Mouse (Mus musculus) splenic B cell, adult 2 months (primary cell): ENCODE measurements around the gene Wwp2.
A peak's percentile ranks its signal among the peaks of the same experiment; 100 is the strongest.

Source experiments
- DNase-seq: peaks from one replicate; pipeline ENCODE4 v3.0.0-alpha.2; 2011; ENCODE audit warnings: low read depth, low spot score
- H3K27me3 ChIP-seq: 2 replicates; pipeline ENCODE4 v1.6.1; 2012; ENCODE audit warnings: mild to moderate bottlenecking, low read length, moderate library complexity, mixed read lengths; ENCODE audit not compliant: control insufficient read depth, poor library complexity, insufficient read depth, severe bottlenecking
- H3K36me3 ChIP-seq: 2 replicates; pipeline ENCODE4 v1.6.1; 2012; ENCODE audit warnings: mild to moderate bottlenecking, low read length, moderate library complexity, mixed read lengths; ENCODE audit not compliant: control insufficient read depth, poor library complexity, insufficient read depth, severe bottlenecking

Gene Wwp2

GRCm38 (mm10) chr8:107524535-107524934 lies 88.4 kb downstream of the Wwp2 start:
- no peaks in the 10 kb centered on the region for H3K27me3 ChIP-seq
- no peak for DNase-seq
- H3K36me3 ChIP-seq: peaks cover 6% of the 10 kb centered on the region

DNA sequence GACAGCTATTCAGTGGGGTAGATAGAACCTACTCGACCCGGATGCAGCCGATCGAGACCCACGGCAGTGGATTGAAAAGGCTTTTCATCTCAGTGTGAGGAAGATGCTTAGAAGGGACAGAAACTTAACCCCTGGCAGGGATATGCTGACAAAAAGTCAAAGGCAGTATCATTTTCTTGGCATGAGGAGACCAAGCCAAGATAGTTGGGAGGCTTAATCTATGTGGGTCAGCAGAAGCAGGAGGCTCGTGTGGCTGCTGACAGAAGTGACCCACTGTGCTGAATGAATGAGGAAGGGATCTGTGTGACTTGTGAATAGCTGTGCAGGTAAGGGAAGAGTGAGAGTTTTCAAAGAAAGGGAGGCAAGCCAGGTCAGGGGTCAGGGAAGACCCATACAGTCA lies 92.6 kb downstream of the Wwp2 start:
- H3K36me3 ChIP-seq: peaks cover 7% of the 10 kb centered on the region
- no peak for DNase-seq
- H3K27me3 ChIP-seq: no peaks in the 10 kb centered on the region

- Histone ChIP-seq H3K27me3 (no peaks in the 10 kb centered on the region), H3K36me3 (peaks cover 4% of the 10 kb centered on the region; the same call in 1 of the 2 replicates)
- DNase-seq: no peak
Measured at GRCm38 (mm10) chr8:107537472-107537871, 101.3 kb downstream of the Wwp2 start.

- H3K27me3 ChIP-seq: no peaks in the 10 kb centered on the region
- H3K36me3 ChIP-seq: peaks cover 4% of the 10 kb centered on the region; the same call in 1 of the 2 replicates
- no peak for DNase-seq
Measured at GRCm38 (mm10) chr8:107540623-107541022, 104.5 kb downstream of the Wwp2 start.

DNA sequence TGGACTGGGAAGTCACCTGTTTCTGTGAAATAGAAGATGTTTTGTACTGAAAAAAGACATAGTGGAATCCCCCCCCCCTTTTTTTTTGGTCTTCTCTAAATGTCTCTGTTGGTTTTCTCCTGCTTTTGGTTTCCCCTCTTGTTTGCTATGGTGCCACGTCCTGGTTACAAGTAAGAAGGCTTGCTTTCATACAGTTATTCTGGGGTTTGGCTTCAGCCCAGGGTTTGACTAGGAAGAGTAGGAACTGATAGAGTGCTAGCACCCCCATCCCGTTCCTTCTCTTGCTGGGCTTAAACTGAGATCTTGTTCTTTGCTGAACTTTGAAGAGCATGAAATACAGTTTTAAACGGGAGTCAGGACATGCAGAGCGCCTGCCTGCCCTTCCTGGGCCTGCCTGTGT lies 105.2 kb downstream of the Wwp2 start:
- DNase-seq: no peak
- H3K27me3 ChIP-seq: no peaks in the 10 kb centered on the region
- H3K36me3 ChIP-seq: peaks cover 4% of the 10 kb centered on the region; the same call in 1 of the 2 replicates

DNA sequence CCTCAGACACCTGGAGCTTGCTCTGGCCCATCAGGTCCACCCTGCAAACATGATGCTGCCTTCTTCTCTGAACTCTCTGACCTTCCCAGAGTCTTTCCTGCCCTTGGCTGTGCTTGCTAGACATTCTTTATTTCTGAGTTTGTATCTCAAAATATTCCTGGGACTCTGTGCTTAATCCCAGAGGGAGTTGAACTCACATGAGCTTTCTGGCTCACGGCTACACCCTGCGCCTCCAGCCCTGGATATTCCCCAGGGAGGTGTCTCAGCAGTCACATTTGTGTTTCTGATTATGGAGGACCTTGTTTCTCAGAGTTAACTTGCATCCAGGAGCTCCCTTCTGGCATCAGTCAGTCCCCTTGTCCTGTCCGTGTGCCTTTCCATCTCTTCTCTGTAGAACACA lies 106.0 kb downstream of the Wwp2 start:
- H3K27me3 ChIP-seq: no peaks in the 10 kb centered on the region
- peaks cover 4% of the 10 kb centered on the region; the same call in 1 of the 2 replicates for H3K36me3 ChIP-seq
- no peak for DNase-seq

- H3K27me3 ChIP-seq: no peaks in the 10 kb centered on the region
- DNase-seq: no peak
Measured at GRCm38 (mm10) chr8:107543714-107544113, 107.5 kb downstream of the Wwp2 start.

DNA sequence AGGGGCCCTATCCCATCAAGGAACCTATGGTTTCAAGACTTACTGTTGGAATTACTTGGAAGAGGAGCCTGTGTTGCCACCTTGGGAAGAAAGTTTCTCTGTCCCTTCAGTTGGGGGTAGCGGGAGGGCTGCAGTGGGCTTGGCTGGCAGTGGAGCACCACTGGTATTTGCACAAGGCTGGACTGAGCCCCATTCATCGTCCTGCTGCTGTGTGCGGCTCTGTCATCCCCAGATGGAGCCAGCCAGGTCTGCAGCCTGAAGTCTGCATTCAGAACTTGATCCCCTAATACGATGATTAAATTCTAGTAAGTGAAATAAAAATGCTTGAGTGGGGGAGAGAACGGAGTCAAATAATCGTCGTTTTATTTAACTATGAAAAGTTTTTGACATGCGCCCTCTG lies 108.0 kb downstream of the Wwp2 start:
- no peaks in the 10 kb centered on the region for H3K27me3 ChIP-seq
- peaks cover 7% of the 10 kb centered on the region for H3K36me3 ChIP-seq
- no peak for DNase-seq

More at GRCm38 (mm10) chr8:107543714-107544113, 107.5 kb downstream of the Wwp2 start:
- peaks cover 6% of the 10 kb centered on the region for H3K36me3 ChIP-seq

DNA sequence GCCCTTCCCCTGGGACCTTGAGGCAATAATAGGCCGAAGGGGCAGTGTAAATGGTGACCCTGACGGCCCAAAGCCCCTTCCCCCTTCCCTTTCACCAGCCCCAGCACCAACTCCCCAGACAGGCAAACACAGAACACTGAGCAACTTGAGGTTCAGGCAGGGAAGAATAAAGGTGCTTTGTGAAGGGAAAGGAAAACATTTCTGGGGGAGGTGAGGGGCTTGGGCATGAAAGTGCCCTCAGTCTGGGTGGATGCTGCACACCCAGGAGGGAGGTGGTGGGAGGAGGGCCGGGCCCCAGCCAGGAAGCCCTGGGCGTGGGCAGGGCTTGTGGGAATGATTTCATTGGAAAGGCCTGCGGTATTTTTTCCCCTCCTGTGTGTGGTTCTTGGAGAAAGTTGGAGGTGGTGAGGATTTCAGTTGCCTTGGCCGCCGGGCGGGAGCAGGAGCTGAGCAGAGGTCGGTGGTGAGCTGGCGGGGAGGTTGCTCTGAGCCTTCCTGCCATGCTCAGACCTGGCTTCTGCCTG lies 108.5 kb downstream of the Wwp2 start:
- no peaks in the 10 kb centered on the region for H3K27me3 ChIP-seq
- DNase-seq: no peak
- peaks cover 7% of the 10 kb centered on the region for H3K36me3 ChIP-seq

- no peaks in the 10 kb centered on the region for H3K27me3 ChIP-seq
- no peak for DNase-seq
- H3K36me3 ChIP-seq: peaks cover 12% of the 10 kb centered on the region
Measured at GRCm38 (mm10) chr8:107545621-107546152, 109.5 kb downstream of the Wwp2 start.

GRCm38 (mm10) chr8:107546154-107546553 lies 110.0 kb downstream of the Wwp2 start:
- DNase-seq: no peak
- no peaks in the 10 kb centered on the region for H3K27me3 ChIP-seq
- H3K36me3 ChIP-seq: peaks cover 12% of the 10 kb centered on the region

DNA sequence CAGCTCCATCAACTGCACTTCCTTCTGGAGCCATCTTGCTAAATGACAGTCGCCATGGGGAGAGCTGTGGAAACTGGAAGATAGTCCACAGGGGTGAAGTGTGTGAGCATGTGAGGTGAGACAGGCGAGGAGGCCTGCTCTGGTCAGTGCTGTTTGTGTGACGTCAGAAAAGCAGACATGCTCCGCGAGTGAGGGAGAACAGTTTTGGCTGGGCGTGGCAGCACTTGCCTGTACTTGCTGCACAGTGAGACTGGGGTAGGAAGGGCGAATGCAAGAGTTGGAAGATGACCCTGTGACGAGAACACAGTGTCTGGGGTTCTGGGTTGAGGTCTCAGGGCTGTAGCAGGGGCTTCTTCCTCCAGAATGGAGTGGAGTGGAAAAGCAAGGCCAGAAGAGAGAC lies 110.7 kb downstream of the Wwp2 start:
- peaks cover 12% of the 10 kb centered on the region for H3K36me3 ChIP-seq
- DNase-seq: no peak

GRCm38 (mm10) chr8:107552234-107552633 lies 116.1 kb downstream of the Wwp2 start:
- Histone ChIP-seq H3K27me3 (no peaks in the 10 kb centered on the region), H3K36me3 (peaks cover 9% of the 10 kb centered on the region)
- DNase-seq: peak; percentile 78

More for the DNA sequence above, 110.7 kb downstream of the Wwp2 start:
- H3K27me3 ChIP-seq: no peaks in the 10 kb centered on the region

GRCm38 (mm10) chr8:107555231-107555630 lies 119.1 kb downstream of the Wwp2 start:
- DNase-seq: peak; percentile 59
- peaks cover 4% of the 10 kb centered on the region for H3K36me3 ChIP-seq
- H3K27me3 ChIP-seq: no peaks in the 10 kb centered on the region

- H3K27me3 ChIP-seq: no peaks in the 10 kb centered on the region
- peaks cover 3% of the 10 kb centered on the region for H3K36me3 ChIP-seq
- peak; percentile 37 for DNase-seq
Measured at GRCm38 (mm10) chr8:107556511-107556936, 120.4 kb downstream of the Wwp2 start.
